Mouse (Mus musculus) ES-Bruce4 (cell line): ENCODE data around the gene Chrna9. TPM values are rescaled to one million over a fixed set of nuclear protein-coding genes. Genes with fewer than 3 reads are reported as not detected.

Experiments
- H3K27ac ChIP-seq: 2 replicates; pipeline ENCODE4 v1.5.1; 2012; ENCODE audit warnings: low read length, inconsistent platforms; ENCODE audit not compliant: insufficient read depth
- H3K27me3 ChIP-seq: 2 replicates; pipeline ENCODE4 v1.6.1; 2012; ENCODE audit warnings: mild to moderate bottlenecking, low read length, inconsistent platforms; ENCODE audit not compliant: control insufficient read depth, poor library complexity, insufficient read depth, severe bottlenecking
- H3K36me3 ChIP-seq: 2 replicates; pipeline ENCODE4 v1.6.1; 2012; ENCODE audit warnings: inconsistent platforms, mild to moderate bottlenecking, low read length, moderate library complexity; ENCODE audit not compliant: control insufficient read depth, poor library complexity, insufficient read depth, severe bottlenecking
- H3K4me1 ChIP-seq: one replicate; pipeline ENCODE4 v1.8.1; 2011; ENCODE audit warnings: low read length; ENCODE audit not compliant: control insufficient read depth, insufficient read depth
- H3K4me3 ChIP-seq: 2 replicates; pipeline ENCODE4 v1.5.1; 2011; ENCODE audit warnings: low read depth, mild to moderate bottlenecking, low read length
- H3K9ac ChIP-seq: 2 replicates; pipeline ENCODE4 v1.6.1; 2012; ENCODE audit warnings: low read depth, mild to moderate bottlenecking, inconsistent platforms; ENCODE audit not compliant: poor library complexity, severe bottlenecking
- H3K9me3 ChIP-seq: replicated peaks from 2 replicates; pipeline ENCODE4 v1.6.1; 2012; ENCODE audit warnings: mild to moderate bottlenecking, low read length, inconsistent platforms; ENCODE audit not compliant: control insufficient read depth, poor library complexity, insufficient read depth, severe bottlenecking
- CTCF ChIP-seq: IDR thresholded peaks from one replicate; pipeline ENCODE4 v1.8.1; 2011; ENCODE audit warnings: low read depth, low read length
- EP300 ChIP-seq: IDR thresholded peaks from 2 replicates; pipeline ENCODE4 v1.6.1; 2011; ENCODE audit warnings: low read depth, low read length; ENCODE audit not compliant: insufficient read depth
- POLR2A ChIP-seq: IDR thresholded peaks from one replicate; pipeline ENCODE4 v1.8.1; 2011; ENCODE audit warnings: low read length; ENCODE audit not compliant: insufficient read depth
- polyA plus RNA-seq: library from polyadenylated mRNA; stranded (reverse); fragments of >200 nt; gene quantifications from 2 replicates; pipeline ENCODE4 v1.2.4, GENCODE M21; 2011; ENCODE audit warnings: low read depth; ENCODE audit not compliant: missing spikeins, insufficient read depth, insufficient read length

Chrna9 gene
- polyA plus RNA-seq, 1 experiment, result 5.6 TPM

DNA sequence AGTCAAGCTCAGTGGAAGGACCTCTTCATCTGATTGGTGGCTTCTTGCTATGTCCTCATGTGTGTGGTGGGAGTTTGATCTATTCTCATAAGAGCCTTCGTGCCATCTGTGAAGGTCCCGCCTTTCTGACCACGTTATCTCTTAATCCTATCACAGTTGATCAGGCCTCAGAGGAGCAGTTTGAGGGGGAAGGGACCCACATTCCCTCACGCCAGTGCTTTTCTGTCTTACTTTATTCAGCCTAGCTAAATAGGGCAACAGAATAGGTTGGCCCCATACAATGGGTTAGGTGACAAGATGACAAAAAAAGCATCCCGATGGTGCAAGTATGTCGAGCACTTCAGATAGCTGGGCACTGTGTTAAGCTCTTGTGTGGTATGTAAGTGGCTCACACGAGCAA lies 39.0 kb upstream of the Chrna9 start:
- TF ChIP-seq POLR2A, result no peak
- TF ChIP-seq CTCF, result no peak
- no peak for TF ChIP-seq EP300
- Histone ChIP-seq H3K9me3 (no peaks in the 10 kb centered on the region), H3K4me3 (no peak overlapping the region), H3K27me3 (no peaks in the 10 kb centered on the region), H3K36me3 (no peaks in the 10 kb centered on the region), H3K27ac (no peak overlapping the region), H3K9ac (no peak overlapping the region), H3K4me1 (no peaks in the 10 kb centered on the region)

- no peak for TF ChIP-seq CTCF
- TF ChIP-seq POLR2A, result no peak
- no peak for TF ChIP-seq EP300
- Histone ChIP-seq H3K9ac (no peak overlapping the region), H3K27ac (no peak overlapping the region), H3K9me3 (no peaks in the 10 kb centered on the region), H3K4me1 (no peaks in the 10 kb centered on the region), H3K27me3 (no peaks in the 10 kb centered on the region), H3K36me3 (no peaks in the 10 kb centered on the region), H3K4me3 (no peak overlapping the region)
Observed at GRCm38 (mm10) chr5:65897731-65898130, 37.0 kb upstream of the Chrna9 start.

DNA sequence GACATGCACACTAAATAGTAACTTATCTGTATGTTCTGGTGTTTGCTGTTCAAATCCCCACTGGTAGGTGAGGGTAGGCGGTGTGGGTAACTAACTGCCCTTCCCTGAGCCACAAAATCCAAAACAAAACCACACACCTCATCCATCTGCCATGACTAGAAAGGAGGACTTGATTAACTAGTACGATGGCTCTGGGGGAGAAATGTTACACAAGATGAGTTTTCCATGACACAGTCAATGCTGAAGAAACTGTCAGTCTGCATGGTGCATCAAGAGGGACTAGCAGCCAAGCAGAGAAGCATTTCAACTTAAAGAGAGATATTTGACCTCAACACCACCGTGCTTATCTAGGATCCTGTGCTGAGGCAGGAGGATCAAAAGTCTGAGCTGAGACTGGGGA lies 36.0 kb upstream of the Chrna9 start:
- H3K4me1 ChIP-seq, result no peaks in the 10 kb centered on the region
- no peaks in the 10 kb centered on the region for H3K27me3 ChIP-seq
- H3K36me3 ChIP-seq, result no peaks in the 10 kb centered on the region
- H3K4me3 ChIP-seq, result no peak overlapping the region
- H3K27ac ChIP-seq, result no peak overlapping the region
- H3K9me3 ChIP-seq, result no peaks in the 10 kb centered on the region
- TF ChIP-seq POLR2A, result no peak
- no peak for TF ChIP-seq CTCF
- no peak for TF ChIP-seq EP300
- H3K9ac ChIP-seq, result no peak overlapping the region

- Histone ChIP-seq H3K27me3 (no peaks in the 10 kb centered on the region), H3K36me3 (no peaks in the 10 kb centered on the region), H3K4me3 (no peak overlapping the region), H3K9me3 (no peaks in the 10 kb centered on the region), H3K4me1 (no peaks in the 10 kb centered on the region), H3K27ac (no peak overlapping the region), H3K9ac (no peak overlapping the region)
- no peak for TF ChIP-seq CTCF
- TF ChIP-seq POLR2A, result no peak
- no peak for TF ChIP-seq EP300
Observed at GRCm38 (mm10) chr5:65900113-65900512, 34.6 kb upstream of the Chrna9 start.

DNA sequence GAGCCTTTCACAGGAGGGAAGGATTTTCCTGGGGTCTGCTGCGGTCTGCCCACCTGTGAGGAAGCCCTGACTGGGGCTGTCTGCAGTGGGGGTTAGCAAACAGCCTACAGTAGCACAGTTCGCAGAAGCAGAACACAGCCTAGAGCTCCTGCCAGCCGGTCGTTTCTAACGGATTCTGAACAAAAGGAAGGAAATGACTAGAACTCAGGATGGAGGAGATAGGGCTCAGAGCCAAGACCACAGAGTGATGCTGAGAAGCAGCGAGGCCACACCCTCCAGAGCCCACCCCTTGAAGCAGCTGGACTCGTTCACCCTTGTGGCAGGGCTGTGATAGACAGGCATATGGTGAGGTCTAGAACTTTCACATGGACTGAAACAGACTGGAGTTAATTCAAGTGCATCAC lies 33.9 kb upstream of the Chrna9 start:
- H3K36me3 ChIP-seq, result no peaks in the 10 kb centered on the region
- no peak overlapping the region for H3K9ac ChIP-seq
- no peak overlapping the region for H3K4me3 ChIP-seq
- no peaks in the 10 kb centered on the region for H3K27me3 ChIP-seq
- H3K27ac ChIP-seq, result no peak overlapping the region
- no peaks in the 10 kb centered on the region for H3K4me1 ChIP-seq
- no peaks in the 10 kb centered on the region for H3K9me3 ChIP-seq
- TF ChIP-seq EP300 (no peak), POLR2A (no peak), CTCF (no peak)

DNA sequence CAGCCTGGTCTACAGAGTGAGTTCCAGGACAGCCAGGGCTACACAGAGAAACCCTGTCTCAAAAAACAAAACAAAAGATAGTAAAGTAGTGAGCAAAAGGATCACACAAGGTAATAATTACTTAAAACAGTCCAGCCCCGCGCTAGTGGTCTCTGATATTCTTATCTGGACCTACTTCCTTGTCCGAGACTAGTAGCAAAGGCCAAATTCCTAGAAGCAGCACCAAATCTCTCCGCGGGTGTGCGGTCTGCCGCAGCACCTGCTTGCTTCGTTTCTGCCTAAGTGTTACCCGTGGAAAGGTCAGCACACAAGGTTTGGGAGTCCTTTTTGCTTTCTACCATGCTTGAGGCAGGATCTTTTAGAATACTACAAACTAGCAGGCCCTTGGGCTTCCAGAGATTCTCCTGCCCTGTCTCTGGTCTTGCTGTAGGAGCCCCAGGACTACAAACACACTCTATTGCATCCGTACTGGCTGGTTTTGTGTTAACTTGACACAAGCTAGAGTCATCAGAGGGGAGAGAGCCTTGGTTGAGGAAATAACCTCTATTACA lies 32.8 kb upstream of the Chrna9 start:
- TF ChIP-seq POLR2A (no peak), EP300 (no peak), CTCF (no peak)

More for the DNA sequence above, 32.8 kb upstream of the Chrna9 start:
- no peak overlapping the region for H3K9ac ChIP-seq
- H3K9me3 ChIP-seq, result no peaks in the 10 kb centered on the region
- H3K4me1 ChIP-seq, result no peaks in the 10 kb centered on the region
- H3K4me3 ChIP-seq, result no peak overlapping the region
- no peaks in the 10 kb centered on the region for H3K27me3 ChIP-seq
- no peaks in the 10 kb centered on the region for H3K36me3 ChIP-seq
- H3K27ac ChIP-seq, result no peak overlapping the region
